Mouse (Mus musculus) small intestine, adult 2 months (tissue): Measurements from ENCODE around the gene B430306N03Rik.

ENCODE experiments used
- CTCF ChIP-seq: fragments of 200-500 bp; IDR thresholded peaks from 2 replicates; pipeline ENCODE4 v1.5.1; 2012; ENCODE audit warnings: low read depth, mild to moderate bottlenecking, control low read depth, inconsistent platforms, low read length, moderate library complexity, mixed read lengths; ENCODE audit not compliant: insufficient replicate concordance, insufficient read length; ENCODE audit errors: extremely low read depth
- POLR2A ChIP-seq: fragments of 200-500 bp; IDR thresholded peaks from 2 replicates; pipeline ENCODE4 v1.6.1; 2012; ENCODE audit warnings: low read depth, mild to moderate bottlenecking, control low read depth, inconsistent platforms, low read length, moderate library complexity

DNA sequence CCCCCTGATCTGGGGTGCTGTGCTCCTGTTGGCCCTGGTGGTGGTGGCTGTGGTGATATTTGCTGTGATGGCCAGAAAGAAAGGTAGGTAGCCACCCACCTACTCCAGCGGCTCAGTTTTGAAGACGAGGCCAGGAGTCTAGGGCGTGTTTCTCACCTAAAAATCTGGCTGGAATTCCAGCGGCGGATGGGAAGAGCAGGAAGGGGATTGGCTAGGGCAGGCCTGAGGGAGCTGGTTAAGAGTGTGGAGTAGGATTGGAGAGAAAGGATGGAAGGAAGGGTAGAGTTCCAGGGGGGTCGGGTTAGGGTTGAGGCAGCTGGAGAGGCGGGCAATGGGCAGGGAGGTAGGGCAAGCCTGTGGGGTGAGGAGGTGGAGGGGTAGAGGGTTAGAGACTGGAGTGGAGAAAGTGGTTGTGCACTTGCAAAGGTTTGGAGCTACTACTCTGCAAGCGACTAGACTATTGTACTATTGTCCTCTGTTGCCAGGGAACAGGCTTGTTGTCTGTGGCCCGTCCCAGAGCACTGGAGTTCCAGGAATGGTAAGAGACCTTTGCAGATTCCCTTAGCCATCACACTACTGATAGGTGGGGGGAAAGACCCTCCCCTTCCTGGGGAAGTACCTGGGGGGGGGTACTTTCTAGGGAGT is 49.7 kb downstream of the B430306N03Rik start:
- TF ChIP-seq POLR2A (no peak), CTCF (no peak)
